ENCODE assay signal across 20 mouse cellular contexts in the genomic region with DNA sequence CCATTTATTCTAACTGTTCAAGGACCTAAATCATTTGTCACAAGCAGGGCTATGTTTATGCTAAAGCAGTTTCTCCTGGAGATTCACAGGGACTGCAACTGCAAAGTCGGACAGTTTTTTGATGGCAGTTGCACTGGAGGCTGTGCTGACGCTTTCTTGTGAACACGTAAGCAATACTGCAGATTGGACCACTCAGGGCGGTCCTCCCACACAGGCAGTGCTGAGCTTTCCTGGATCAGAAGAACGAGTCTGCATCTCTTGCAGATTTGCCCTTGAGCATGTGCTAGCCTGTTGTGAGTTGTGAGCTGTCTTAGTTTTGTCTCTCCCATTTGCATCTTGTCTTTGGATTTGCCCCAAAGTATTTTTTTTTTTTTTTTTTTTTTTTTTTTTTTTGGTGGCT. TPM values are rescaled to one million over a fixed set of nuclear protein-coding genes. Genes with fewer than 3 reads are reported as not detected.
DNase-seq lines count a peak whose midpoint lies in the region; ATAC-seq and TF ChIP-seq lines count a peak whose summit lies in the region.
"Had no signal": no experiment of that assay in that cellular context is flagged by ENCODE, and none has a peak within 500 bp of the region (broad histone marks: within the 10 kb centered on the region; RNA-seq: fewer than 3 reads in every experiment).

No protein-coding gene starts in this region.

- H3K9me3 ChIP-seq in forebrain, embryonic 14.5 days (replicated peaks; ENCODE audit: control insufficient read depth, low read length), result no peaks in the 10 kb centered on the region
- no peaks in the 10 kb centered on the region for H3K9me3 ChIP-seq in forebrain, embryonic 11.5 days (ENCODE audit: control insufficient read depth, low read length)
- H3K9me3 ChIP-seq: embryonic facial prominence, embryonic 12.5 days; heart, embryonic 10.5 days; liver, embryonic 12.5 days; lung, embryonic 15.5 days had no signal

- H3K4me3 ChIP-seq in forebrain, embryonic 14.5 days (ENCODE audit: low read depth, low read length), result no peak overlapping the region
- H3K4me3 ChIP-seq in forebrain, embryonic 11.5 days (ENCODE audit: low read depth, low read length), result no peak overlapping the region
- H3K4me3 ChIP-seq in lung, adult 2 months (replicated peaks; ENCODE audit: extremely low read depth, low read depth, low read length), result no peak overlapping the region
- H3K4me3 ChIP-seq: embryonic facial prominence, embryonic 12.5 days; heart, embryonic 10.5 days; liver, embryonic 12.5 days; lung, embryonic 15.5 days had no signal

- no peak for TF ChIP-seq CTCF in lung, adult 2 months (IDR thresholded peaks at IDR 0.05; ENCODE audit: insufficient read depth, low read length)

- no peak overlapping the region for H3K27ac ChIP-seq in forebrain, embryonic 14.5 days (ENCODE audit: low read depth, low read length)
- H3K27ac ChIP-seq in forebrain, embryonic 11.5 days (ENCODE audit: low read depth, low read length), result no peak overlapping the region
- H3K27ac ChIP-seq: embryonic facial prominence, embryonic 12.5 days; heart, embryonic 10.5 days; hindbrain, embryonic 14.5 days; liver, embryonic 12.5 days; lung, embryonic 15.5 days had no signal

- H3K4me2 ChIP-seq in forebrain, embryonic 14.5 days (ENCODE audit: low read length), result no peak overlapping the region
- no peak overlapping the region for H3K4me2 ChIP-seq in forebrain, embryonic 11.5 days (ENCODE audit: low read depth, low read length, severe bottlenecking)
- H3K4me2 ChIP-seq: embryonic facial prominence, embryonic 12.5 days; hindbrain, embryonic 14.5 days; liver, embryonic 12.5 days; lung, embryonic 15.5 days had no signal

- peaks cover 6% of the 10 kb centered on the region; the same call in 1 of the 2 replicates for H3K4me1 ChIP-seq in forebrain, embryonic 14.5 days (ENCODE audit: control insufficient read depth, insufficient read depth, low read length)
- H3K4me1 ChIP-seq in forebrain, embryonic 11.5 days (replicated peaks; ENCODE audit: control insufficient read depth, insufficient read depth, low read length), result no peaks in the 10 kb centered on the region
- no peaks in the 10 kb centered on the region for H3K4me1 ChIP-seq in lung, adult 2 months (ENCODE audit: control insufficient read depth, insufficient read depth, low read length)
- H3K4me1 ChIP-seq: liver, embryonic 12.5 days had no signal

- 70% methylated on average over 5 of the region's 5 CpGs for WGBS in forebrain, embryonic 14.5 days
- WGBS in forebrain, embryonic 11.5 days, result 84% methylated on average over 5 of the region's 5 CpGs
- WGBS in lung, adult 2 months, result 83% methylated on average over 5 of the region's 5 CpGs

- H3K36me3 ChIP-seq in forebrain, embryonic 14.5 days (ENCODE audit: control insufficient read depth, insufficient read depth, low read length), result no peaks in the 10 kb centered on the region
- H3K36me3 ChIP-seq in forebrain, embryonic 11.5 days (ENCODE audit: control insufficient read depth, insufficient read depth, low read length), result no peaks in the 10 kb centered on the region
- H3K36me3 ChIP-seq: embryonic facial prominence, embryonic 12.5 days; heart, embryonic 10.5 days; liver, embryonic 12.5 days; lung, embryonic 15.5 days had no signal

- peak; percentile 33 for DNase-seq in forebrain, embryonic 14.5 days (ENCODE audit: low spot score)
- no peak for DNase-seq in forebrain, embryonic 11.5 days (ENCODE audit: low spot score)
- peak; percentile 43 for DNase-seq in layer of hippocampus, adult 11-12 months (ENCODE audit: low spot score)
- DNase-seq in layer of hippocampus, adult 9-10 months (ENCODE audit: low spot score), result no peak
- peak; percentile 83 for DNase-seq in brain, adult 2 months (ENCODE audit: low read depth, low spot score)
- peak; percentile 43 to 60 for DNase-seq in left cerebral cortex, adult 9 months (ENCODE audit: low spot score in 2 of 2)
- DNase-seq in lung, postnatal 25 days (ENCODE audit: low spot score), result no peak
- no peak for DNase-seq in lung, adult 2 months
- DNase-seq: adrenal gland, adult 2 months; cerebellum, adult 11-12 months; gastrocnemius, postnatal 25 days; heart, postnatal 10 days; thymus, adult 2 months had no signal

- peak; percentile 43; the same call in 1 of the 2 replicates for ATAC-seq in forebrain, embryonic 14.5 days
- ATAC-seq in forebrain, embryonic 11.5 days (replicated peaks; ENCODE audit: low FRiP score), result no peak
- ATAC-seq: intestine, embryonic 16.5 days; liver, embryonic 12.5 days; midbrain, embryonic 16.5 days had no signal

- no peak overlapping the region for H3K9ac ChIP-seq in forebrain, embryonic 14.5 days (ENCODE audit: low read length)
- H3K9ac ChIP-seq in forebrain, embryonic 11.5 days (ENCODE audit: low read length), result no peak overlapping the region
- H3K9ac ChIP-seq: embryonic facial prominence, embryonic 12.5 days; hindbrain, embryonic 14.5 days; liver, embryonic 12.5 days; lung, embryonic 15.5 days had no signal

- TF ChIP-seq POLR2A in lung, adult 2 months (IDR thresholded peaks at IDR 0.05; ENCODE audit: borderline replicate concordance, extremely low read depth, low read depth, low read length), result no peak

- H3K27me3 ChIP-seq in forebrain, embryonic 14.5 days (replicated peaks; ENCODE audit: control insufficient read depth, insufficient read depth, low read length), result no peaks in the 10 kb centered on the region
- H3K27me3 ChIP-seq in forebrain, embryonic 11.5 days (ENCODE audit: control insufficient read depth, insufficient read depth, low read length), result no peaks in the 10 kb centered on the region
- H3K27me3 ChIP-seq: embryonic facial prominence, embryonic 12.5 days; liver, embryonic 12.5 days; lung, embryonic 15.5 days had no signal

RNA-seq across cellular contexts. Expression of gene Flrt2, which starts 47.7 kb away (rescaled TPM):
- 31.0 and 40.0 TPM in 2 replicates for polyA plus RNA-seq in forebrain, embryonic 14.5 days (2014; fragmentation: Nextera tagmentation; extraction: Ambion mirVana)
- polyA plus RNA-seq in forebrain, embryonic 11.5 days (2014; fragmentation: Nextera tagmentation; extraction: Ambion mirVana), result 17.1 and 19.3 TPM in 2 replicates
- 4.1 and 4.4 TPM in 2 replicates for polyA plus RNA-seq in lung, adult 2 months (2012; rRNA removed)

Comparison
In these comparisons a context has a peak if more than half of its experiments do, and no peak if none do; other contexts are left out.
1. DNase-seq: peak in forebrain, embryonic 14.5 days (single experiment), layer of hippocampus, adult 11-12 months (single experiment), brain, adult 2 months (single experiment) and left cerebral cortex, adult 9 months (2 of 2); none in forebrain, embryonic 11.5 days (single experiment), layer of hippocampus, adult 9-10 months (single experiment), lung, postnatal 25 days (single experiment) and lung, adult 2 months (single experiment).